Mouse (Mus musculus) midbrain, embryonic 12.5 days (tissue): Measurements from ENCODE around the gene Cadm3. TPM values are rescaled to one million over a fixed set of nuclear protein-coding genes. Genes with fewer than 3 reads are reported as not detected.

Experiments used
- ATAC-seq: fragments of 200-750 bp; cut with Nextera tagmentation; 2 replicates; pipeline ENCODE4 v1.8.0; 2017; ENCODE audit warnings: low read depth, moderate TSS enrichment, moderate library complexity; ENCODE audit not compliant: low FRiP score
- H3K27ac ChIP-seq: fragments of 300-500 bp; sonication (generic); replicated peaks from 2 replicates; pipeline ENCODE4 v1.5.1; 2016; ENCODE audit warnings: mild to moderate bottlenecking
- H3K27me3 ChIP-seq: fragments of 300-500 bp; sonication (generic); 2 replicates; pipeline ENCODE4 v1.6.1; 2016; ENCODE audit warnings: mild to moderate bottlenecking
- H3K36me3 ChIP-seq: fragments of 300-500 bp; sonication (generic); 2 replicates; pipeline ENCODE4 v1.6.1; 2016
- H3K4me1 ChIP-seq: fragments of 300-500 bp; sonication (generic); 2 replicates; pipeline ENCODE4 v1.6.1; 2016
- H3K4me2 ChIP-seq: fragments of 300-500 bp; sonication (generic); replicated peaks from 2 replicates; pipeline ENCODE4 v1.6.1; 2016; ENCODE audit warnings: mild to moderate bottlenecking, moderate library complexity
- H3K4me3 ChIP-seq: fragments of 300-500 bp; sonication (generic); 2 replicates; pipeline ENCODE4 v1.5.1; 2016; ENCODE audit warnings: mild to moderate bottlenecking
- H3K9ac ChIP-seq: fragments of 300-500 bp; sonication (generic); replicated peaks from 2 replicates; pipeline ENCODE4 v1.6.1; 2016; ENCODE audit warnings: mild to moderate bottlenecking, moderate library complexity
- H3K9me3 ChIP-seq: fragments of 300-500 bp; sonication (generic); 2 replicates; pipeline ENCODE4 v1.6.1; 2016; ENCODE audit warnings: mild to moderate bottlenecking
- WGBS: fragments of 180-500 bp; shearing (Covaris S2); methylation state at CpG from one replicate; pipeline ENCODE4 v1.1.7; 2016; 5-methylcytosine and 5-hydroxymethylcytosine counted together
- polyA plus RNA-seq: library from polyadenylated mRNA; unstranded; fragments of >200 nt; fragmentation: Nextera tagmentation; extraction: Ambion mirVana; gene quantifications from 2 replicates; pipeline ENCODE4 v1.2.1, GENCODE M21; 2016

Gene Cadm3
- polyA plus RNA-seq, 1 experiment from 2014 or later: 22.8 TPM

- H3K9ac ChIP-seq: no peak overlapping the region
- H3K4me2 ChIP-seq: no peak overlapping the region
- no peaks in the 10 kb centered on the region for H3K36me3 ChIP-seq
- no peaks in the 10 kb centered on the region for H3K9me3 ChIP-seq
- H3K27ac ChIP-seq: no peak overlapping the region
- WGBS: 87% methylated on average over 7 of the region's 7 CpGs
- H3K4me1 ChIP-seq: peaks cover 5% of the 10 kb centered on the region; the same call in 1 of the 2 replicates
- no peaks in the 10 kb centered on the region for H3K27me3 ChIP-seq
- no peak for ATAC-seq
- H3K4me3 ChIP-seq: no peak overlapping the region
Measured at GRCm38 (mm10) chr1:173374020-173374419, 6.5 kb upstream of the Cadm3 start.

GRCm38 (mm10) chr1:173371586-173371985 lies 4.1 kb upstream of the Cadm3 start:
- H3K36me3 ChIP-seq: no peaks in the 10 kb centered on the region
- H3K27me3 ChIP-seq: no peaks in the 10 kb centered on the region
- ATAC-seq: no peak
- 76% methylated on average over 6 of the region's 6 CpGs for WGBS
- no peaks in the 10 kb centered on the region for H3K9me3 ChIP-seq
- H3K4me3 ChIP-seq: no peak overlapping the region
- H3K4me2 ChIP-seq: no peak overlapping the region
- H3K27ac ChIP-seq: no peak overlapping the region
- H3K4me1 ChIP-seq: peaks cover 13% of the 10 kb centered on the region; the same call in 1 of the 2 replicates
- no peak overlapping the region for H3K9ac ChIP-seq

- ATAC-seq: no peak
- no peaks in the 10 kb centered on the region for H3K36me3 ChIP-seq
- H3K9me3 ChIP-seq: no peaks in the 10 kb centered on the region
- H3K27me3 ChIP-seq: no peaks in the 10 kb centered on the region
- H3K9ac ChIP-seq: no peak overlapping the region
- no peak overlapping the region for H3K27ac ChIP-seq
- WGBS: 68% methylated on average over 6 of the region's 6 CpGs
- H3K4me3 ChIP-seq: no peak overlapping the region
- no peak overlapping the region for H3K4me2 ChIP-seq
- H3K4me1 ChIP-seq: peaks cover 24% of the 10 kb centered on the region
Measured at GRCm38 (mm10) chr1:173370456-173370855, 3.0 kb upstream of the Cadm3 start.

- Histone ChIP-seq H3K36me3 (no peaks in the 10 kb centered on the region), H3K27ac (no peak overlapping the region), H3K9me3 (no peaks in the 10 kb centered on the region), H3K9ac (no peak overlapping the region), H3K4me1 (peaks cover 26% of the 10 kb centered on the region), H3K4me2 (no peak overlapping the region), H3K4me3 (no peak overlapping the region), H3K27me3 (no peaks in the 10 kb centered on the region)
- no peak for ATAC-seq
- 73% methylated on average over 2 of the region's 2 CpGs for WGBS
Measured at GRCm38 (mm10) chr1:173369611-173370010, 2.1 kb upstream of the Cadm3 start.

GRCm38 (mm10) chr1:173366701-173367355 lies 667 bp downstream of the Cadm3 start:
- Histone ChIP-seq H3K9me3 (no peaks in the 10 kb centered on the region), H3K27ac (peak overlapping the region; percentile 89), H3K36me3 (no peaks in the 10 kb centered on the region), H3K9ac (peak overlapping the region; percentile 96), H3K4me1 (peaks cover 26% of the 10 kb centered on the region), H3K4me2 (peak overlapping the region; percentile 71), H3K4me3 (peak overlapping the region; percentile 90), H3K27me3 (no peaks in the 10 kb centered on the region)
- under 1% methylated on average over 31 of the region's 31 CpGs for WGBS
- ATAC-seq: peak; percentile 66

- Histone ChIP-seq H3K36me3 (no peaks in the 10 kb centered on the region), H3K9ac (peak overlapping the region; percentile 96), H3K4me2 (peak overlapping the region; percentile 71), H3K27me3 (no peaks in the 10 kb centered on the region), H3K9me3 (no peaks in the 10 kb centered on the region), H3K4me1 (peaks cover 26% of the 10 kb centered on the region), H3K27ac (no peak overlapping the region), H3K4me3 (peak overlapping the region; percentile 90)
- peak; percentile 23 for ATAC-seq
- 3% methylated on average over 11 of the region's 13 CpGs for WGBS
Measured at GRCm38 (mm10) chr1:173365970-173366409, 1.5 kb downstream of the Cadm3 start.

- H3K4me3 ChIP-seq: no peak overlapping the region
- no peaks in the 10 kb centered on the region for H3K27me3 ChIP-seq
- no peak overlapping the region for H3K9ac ChIP-seq
- no peak for ATAC-seq
- 93% methylated on average over 4 of the region's 4 CpGs for WGBS
- H3K9me3 ChIP-seq: no peaks in the 10 kb centered on the region
- no peaks in the 10 kb centered on the region for H3K36me3 ChIP-seq
- H3K4me2 ChIP-seq: no peak overlapping the region
- H3K4me1 ChIP-seq: peaks cover 21% of the 10 kb centered on the region
- H3K27ac ChIP-seq: no peak overlapping the region
Measured at GRCm38 (mm10) chr1:173364125-173364800, 3.2 kb downstream of the Cadm3 start.

- no peak overlapping the region for H3K27ac ChIP-seq
- H3K36me3 ChIP-seq: no peaks in the 10 kb centered on the region
- H3K4me2 ChIP-seq: no peak overlapping the region
- no peak for ATAC-seq
- H3K9me3 ChIP-seq: no peaks in the 10 kb centered on the region
- no peak overlapping the region for H3K9ac ChIP-seq
- 95% methylated on average over 2 of the region's 2 CpGs for WGBS
- H3K27me3 ChIP-seq: no peaks in the 10 kb centered on the region
- H3K4me1 ChIP-seq: peaks cover 23% of the 10 kb centered on the region
- no peak overlapping the region for H3K4me3 ChIP-seq
Measured at GRCm38 (mm10) chr1:173363436-173363835, 4.1 kb downstream of the Cadm3 start.

GRCm38 (mm10) chr1:173361651-173362050 lies 5.8 kb downstream of the Cadm3 start:
- Histone ChIP-seq H3K36me3 (no peaks in the 10 kb centered on the region), H3K9me3 (no peaks in the 10 kb centered on the region), H3K27me3 (no peaks in the 10 kb centered on the region), H3K4me2 (no peak overlapping the region), H3K27ac (no peak overlapping the region), H3K9ac (no peak overlapping the region), H3K4me3 (no peak overlapping the region), H3K4me1 (peaks cover 20% of the 10 kb centered on the region)
- no peak for ATAC-seq
- WGBS: 52% methylated on average over 6 of the region's 6 CpGs

GRCm38 (mm10) chr1:173359590-173360290 lies 7.8 kb downstream of the Cadm3 start:
- peaks cover 11% of the 10 kb centered on the region for H3K4me1 ChIP-seq
- H3K36me3 ChIP-seq: peaks cover 4% of the 10 kb centered on the region; the same call in 1 of the 2 replicates
- no peaks in the 10 kb centered on the region for H3K9me3 ChIP-seq
- H3K27me3 ChIP-seq: no peaks in the 10 kb centered on the region
- H3K27ac ChIP-seq: 0 out of 2 replicates have a peak overlapping the region, but pooled peaks have one; percentile 17
- 74% methylated on average over 4 of the region's 4 CpGs for WGBS
- ATAC-seq: no peak
- no peak overlapping the region for H3K4me3 ChIP-seq
- H3K4me2 ChIP-seq: no peak overlapping the region
- H3K9ac ChIP-seq: no peak overlapping the region

- Histone ChIP-seq H3K36me3 (peaks cover 8% of the 10 kb centered on the region; the same call in 1 of the 2 replicates), H3K27me3 (no peaks in the 10 kb centered on the region), H3K9me3 (no peaks in the 10 kb centered on the region), H3K9ac (no peak overlapping the region), H3K27ac (no peak overlapping the region), H3K4me2 (no peak overlapping the region), H3K4me1 (peaks cover 11% of the 10 kb centered on the region), H3K4me3 (no peak overlapping the region)
- no peak for ATAC-seq
- 55% methylated on average over 4 of the region's 4 CpGs for WGBS
Measured at GRCm38 (mm10) chr1:173357799-173358198, 9.7 kb downstream of the Cadm3 start.

GRCm38 (mm10) chr1:173356699-173357098 lies 10.8 kb downstream of the Cadm3 start:
- Histone ChIP-seq H3K9me3 (no peaks in the 10 kb centered on the region), H3K27me3 (no peaks in the 10 kb centered on the region), H3K4me2 (no peak overlapping the region), H3K4me1 (peaks cover 13% of the 10 kb centered on the region), H3K4me3 (no peak overlapping the region), H3K36me3 (peaks cover 8% of the 10 kb centered on the region; the same call in 1 of the 2 replicates), H3K9ac (no peak overlapping the region), H3K27ac (no peak overlapping the region)
- no peak for ATAC-seq
- 84% methylated on average over 2 of the region's 2 CpGs for WGBS
